Mouse (Mus musculus) lung, postnatal 4 days (tissue): ENCODE measurements around the gene Nans.

ENCODE experiments used
- DNase-seq, 2 experiments: peaks; one replicate each; pipeline ENCODE4 v3.0.0; 2021

Gene Nans

DNA sequence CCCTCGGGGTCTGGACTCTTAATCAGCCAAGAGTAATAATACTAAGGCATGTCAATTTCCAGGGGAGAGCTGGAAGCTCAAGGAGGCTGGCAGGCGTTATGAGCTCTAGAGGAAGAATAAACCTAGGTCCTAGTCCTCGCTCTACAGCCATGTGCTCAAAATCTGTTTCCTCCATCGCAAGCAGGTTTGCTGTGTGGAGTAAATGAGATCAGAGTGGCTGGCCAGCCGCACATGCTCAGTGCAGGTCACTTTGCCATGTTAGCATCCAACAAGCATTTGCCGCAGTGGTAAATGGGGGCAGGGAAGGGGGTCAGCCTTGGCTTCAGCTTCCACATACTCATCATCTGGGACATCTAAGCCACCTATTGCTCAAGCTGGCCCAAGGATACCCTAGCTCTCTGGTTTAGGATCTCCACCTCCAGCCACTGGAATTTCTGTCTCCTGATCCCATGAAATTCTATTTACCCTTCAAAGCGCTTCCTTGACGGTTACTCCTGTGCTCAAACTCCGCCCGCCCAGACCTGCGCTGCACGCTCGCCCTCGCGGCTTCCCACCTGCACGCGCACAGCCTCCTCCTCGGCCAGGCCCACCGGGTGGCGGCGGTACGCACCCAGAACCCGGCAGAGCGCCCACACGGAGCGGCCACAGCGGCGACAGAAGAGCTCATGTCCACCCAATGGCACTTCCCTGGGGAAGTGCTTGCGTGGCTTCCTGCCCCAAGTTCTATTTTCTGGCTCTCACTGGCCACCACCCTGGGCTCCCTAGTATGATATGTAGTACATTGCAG, 45.1 kb downstream of the Nans start:
- peak; percentile 50 for DNase-seq

DNA sequence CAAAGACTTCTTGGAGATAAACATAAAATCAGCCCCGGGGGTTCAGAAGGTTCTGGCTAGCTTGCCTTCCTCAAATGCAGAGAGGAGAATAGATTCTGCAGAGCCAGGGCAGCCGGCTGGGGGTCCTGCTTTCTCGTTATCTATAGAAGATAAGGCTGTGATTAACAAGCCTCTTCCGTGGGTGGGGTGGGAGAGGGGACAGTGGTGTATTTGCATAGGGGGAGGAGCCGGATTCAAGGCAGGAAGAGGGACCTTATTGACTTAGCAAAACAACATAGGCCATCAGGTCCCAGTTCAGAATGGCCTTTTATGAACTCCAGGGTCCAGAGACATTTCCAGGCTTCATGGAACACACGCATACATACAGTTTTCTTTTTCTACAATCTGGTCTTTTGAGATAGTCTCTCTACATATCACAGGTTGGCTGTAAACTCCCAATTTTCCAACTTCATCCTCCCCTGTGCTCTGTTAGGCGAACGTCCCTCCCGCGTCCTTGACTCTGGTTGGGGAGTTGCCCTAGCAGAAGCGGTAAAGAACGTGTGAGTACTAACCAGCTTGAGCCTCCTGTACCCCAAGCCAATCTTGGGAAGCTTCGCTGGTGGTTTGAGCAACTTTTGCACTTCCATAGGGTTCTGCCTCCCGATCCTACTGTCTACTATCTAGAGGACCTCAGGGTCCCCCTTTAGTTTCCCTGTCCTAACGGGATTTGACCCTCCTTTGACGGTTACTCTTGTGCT, 46.2 kb downstream of the Nans start:
- DNase-seq, result peak in 1 of 2 experiments; percentile 27

DNA sequence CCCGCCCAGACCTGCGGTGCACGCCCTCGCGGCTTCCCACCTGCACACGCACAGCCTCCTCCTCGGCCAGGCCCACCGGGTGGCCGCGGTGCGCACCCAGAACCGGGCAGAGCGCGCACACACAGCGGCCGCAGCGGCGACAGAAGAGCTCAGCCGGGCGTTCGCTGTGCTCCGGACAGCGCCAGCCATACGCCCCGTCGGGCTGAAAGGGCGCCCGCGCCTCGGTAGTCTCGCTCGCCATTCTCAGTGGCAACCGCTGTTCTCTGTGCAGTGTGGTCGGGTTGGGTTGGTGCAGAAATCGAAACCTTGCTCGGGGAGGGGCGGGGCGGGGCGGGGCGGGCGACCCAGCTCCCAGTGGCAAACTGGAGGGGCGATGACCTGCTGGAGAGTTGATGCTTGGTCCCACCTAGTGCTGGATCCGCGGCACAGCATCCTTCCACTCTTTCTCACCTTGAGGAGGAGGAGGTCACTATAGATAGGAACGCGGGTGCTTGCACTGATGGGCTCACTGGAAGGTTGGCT, 46.9 kb downstream of the Nans start, which contains the start of gene Trim14:
TSS of gene Trim14 (minus strand) at position 302 of the 522 bp plus-strand sequence.
- peak; percentile 64 to 65 for DNase-seq

DNA sequence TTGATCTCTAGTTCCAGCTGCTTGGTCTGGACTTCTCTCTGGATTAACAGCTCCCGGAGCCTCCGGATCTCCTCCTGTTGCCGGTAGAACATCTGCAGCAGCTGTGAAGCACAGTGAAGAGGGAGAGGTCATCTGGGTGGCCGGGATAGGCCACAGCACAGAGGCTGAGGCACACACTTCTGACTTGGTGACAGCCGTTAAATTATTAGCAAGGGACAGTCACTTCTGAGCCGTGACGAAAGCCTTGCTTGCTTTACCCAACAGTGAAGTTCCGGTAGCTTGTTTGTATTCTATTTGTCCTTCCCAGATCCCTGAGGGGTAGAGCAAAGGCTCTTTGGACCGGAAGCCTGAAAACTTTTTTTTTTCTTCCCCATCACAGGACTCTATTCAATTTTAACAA, 50.1 kb downstream of the Nans start:
- no peak for DNase-seq

- no peak for DNase-seq
Observed at GRCm38 (mm10) chr4:46541707-46542106, 52.7 kb downstream of the Nans start.

DNA sequence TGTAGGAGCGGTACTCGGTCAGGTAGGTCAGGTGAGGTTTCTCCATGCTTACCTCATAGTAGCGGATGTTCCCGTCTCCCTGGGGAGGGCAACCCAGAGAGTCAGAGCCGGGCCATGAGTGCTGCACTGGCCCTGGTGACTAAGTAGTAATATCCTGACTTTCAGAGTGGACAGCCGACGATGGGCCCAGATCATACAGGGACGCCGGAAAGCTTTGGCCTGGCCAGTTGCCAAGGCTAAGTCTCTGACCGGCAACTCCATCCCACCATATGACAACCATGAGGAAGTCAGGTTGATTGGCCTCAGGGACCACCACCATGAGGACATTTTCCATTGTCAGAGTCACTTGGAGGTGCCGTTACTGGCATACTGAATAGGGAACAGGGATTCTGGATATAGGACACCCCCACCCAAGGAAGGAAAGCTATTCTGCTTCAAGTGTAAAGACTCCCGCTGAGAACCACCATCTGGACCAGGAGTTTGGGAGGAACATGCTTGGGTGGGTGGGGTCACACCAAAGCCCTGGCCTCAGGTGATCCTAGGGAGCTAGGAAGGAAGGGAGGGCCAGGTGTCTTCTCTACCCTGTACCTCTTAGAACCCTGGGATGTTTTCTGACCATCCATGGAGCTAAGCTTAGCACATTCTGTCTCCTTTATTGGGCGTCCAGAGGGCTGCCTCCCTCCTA, 54.5 kb downstream of the Nans start:
- DNase-seq, result no peak

- DNase-seq, result peak; percentile 38 to 44
Observed at GRCm38 (mm10) chr4:46544313-46544712, 55.3 kb downstream of the Nans start.

DNA sequence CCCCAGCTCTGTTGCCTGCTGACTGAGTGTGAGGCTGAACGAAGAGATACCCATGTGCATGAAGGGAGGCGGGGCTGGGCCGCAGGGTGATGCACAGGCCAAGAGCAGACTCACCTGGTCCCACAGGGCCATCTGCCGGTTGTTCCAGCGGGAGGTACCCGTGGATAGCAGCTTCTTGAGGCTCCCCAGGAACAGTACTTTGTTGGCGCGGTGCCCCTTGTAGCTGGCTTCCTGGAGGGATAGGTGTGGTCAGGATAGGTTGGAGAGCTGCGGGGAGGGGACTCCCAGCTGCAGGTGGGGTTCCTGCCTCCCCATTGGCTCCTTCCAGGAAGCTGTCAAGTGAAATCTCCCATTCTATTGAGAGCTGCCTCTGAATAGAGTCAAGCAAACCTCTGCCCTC, 56.5 kb downstream of the Nans start:
- peak; percentile 46 to 66 for DNase-seq

DNA sequence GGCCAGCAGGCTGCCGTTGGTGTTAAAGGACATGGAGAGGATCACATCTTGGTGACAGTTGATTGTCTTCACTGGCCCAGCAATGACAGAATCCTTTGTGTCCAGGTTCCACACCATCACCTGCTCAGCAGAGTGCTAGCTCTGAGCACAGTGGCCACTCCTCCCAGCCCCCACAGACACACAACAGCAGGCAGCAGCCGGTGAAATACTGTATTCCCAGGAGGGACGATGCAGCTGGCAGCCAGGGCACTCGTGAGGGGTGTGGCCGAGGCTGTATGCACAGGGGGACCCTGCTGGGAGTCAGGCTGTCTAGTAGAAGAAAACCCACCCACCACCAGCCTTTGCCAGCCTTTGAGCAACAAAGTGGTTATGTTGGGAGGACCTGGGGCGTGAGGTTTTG, 57.7 kb downstream of the Nans start:
- DNase-seq, result no peak

DNA sequence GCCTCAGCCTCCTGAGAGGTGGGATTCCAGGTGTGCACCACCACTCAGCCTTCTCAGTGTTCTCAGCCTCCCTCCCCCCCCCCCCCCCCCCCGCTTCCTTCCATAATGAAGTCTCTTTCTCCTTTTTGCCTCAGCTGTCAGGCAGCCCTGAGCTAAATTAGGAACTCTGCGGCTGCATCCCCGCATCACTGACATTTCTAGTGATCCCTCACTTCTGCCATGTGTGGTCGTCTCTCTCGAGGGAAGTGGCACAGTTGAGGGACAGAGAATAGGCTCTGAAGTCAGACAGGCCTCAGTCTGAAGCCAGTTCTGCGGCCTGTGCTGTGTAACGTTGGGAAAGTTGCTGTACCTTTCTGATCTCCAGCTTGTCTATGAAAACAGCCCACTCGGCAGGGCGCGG, 60.9 kb downstream of the Nans start:
- no peak for DNase-seq

DNA sequence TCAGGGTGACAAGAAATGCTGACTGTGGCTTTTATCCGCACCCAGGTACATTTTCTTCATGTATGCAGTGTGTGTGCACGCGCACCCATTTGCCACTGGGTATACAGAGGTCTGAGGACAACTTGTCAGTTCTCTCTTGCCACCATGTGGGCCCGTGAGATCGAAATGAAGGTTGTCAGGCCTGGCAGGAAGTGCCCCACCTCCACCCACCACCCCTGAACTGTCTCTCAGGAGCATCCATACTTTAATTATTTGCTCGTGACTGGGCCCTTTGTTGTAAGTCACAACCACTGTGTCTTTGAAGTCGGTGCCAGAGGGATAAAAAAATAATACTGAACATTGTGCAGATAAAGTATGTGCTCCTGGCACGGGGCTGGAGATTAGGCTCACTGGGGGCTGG, 61.4 kb downstream of the Nans start:
- no peak for DNase-seq
